Mouse (Mus musculus): ENCODE results near the gene Ccdc88c. TPM values are rescaled to one million over a fixed set of nuclear protein-coding genes. Genes with fewer than 3 reads are reported as not detected.

Gene Ccdc88c
- total RNA-seq, 1 experiment from 2014 or later: 74.6 TPM

DNA sequence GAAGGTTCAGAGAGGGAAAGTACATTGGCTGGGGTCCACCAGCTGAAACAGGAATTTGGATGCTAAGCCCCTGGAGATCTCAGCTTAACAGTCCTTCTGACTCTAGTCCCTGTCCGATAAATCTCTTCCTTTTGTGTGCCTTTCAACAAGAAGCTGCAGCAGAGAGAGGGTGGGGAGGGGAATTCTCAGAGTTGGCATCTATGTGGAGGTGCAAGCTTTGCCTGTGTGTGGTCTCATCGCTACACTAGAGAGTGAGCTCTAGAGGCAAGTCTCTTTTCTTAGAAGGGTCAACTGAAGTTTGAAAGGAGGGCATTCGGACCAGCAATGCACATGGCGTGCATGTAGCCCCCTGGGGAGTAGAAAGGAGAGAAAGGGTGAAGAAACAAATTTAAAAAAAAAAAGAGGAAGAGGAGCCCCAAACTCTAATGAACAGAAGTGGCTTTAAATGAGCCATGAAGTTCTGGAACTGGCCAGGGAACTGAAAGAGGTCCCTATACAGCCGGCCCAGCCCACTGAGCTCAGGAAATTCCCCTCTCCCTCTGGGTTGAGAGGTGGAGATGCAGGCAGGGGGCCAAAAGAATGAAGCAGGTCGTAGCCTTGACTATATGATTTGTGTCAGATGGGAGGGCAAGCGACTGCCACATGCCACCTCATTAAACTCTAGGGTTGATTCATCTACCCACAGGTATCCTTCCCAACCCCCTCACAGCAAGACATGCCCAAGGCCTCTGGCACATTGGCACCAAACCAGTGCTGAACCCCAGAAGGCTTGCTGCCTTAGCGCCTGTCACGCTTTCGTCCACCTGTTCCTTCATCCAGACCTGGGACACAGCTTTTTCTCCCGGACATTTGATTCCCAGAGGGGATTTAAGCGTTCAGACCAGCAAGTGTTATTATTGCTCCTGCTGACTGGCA lies 130.9 kb downstream of the Ccdc88c start:
- ATAC-seq (replicated peaks; ENCODE audit: low read depth, poor library complexity, severe bottlenecking): peak; percentile 15; the same call in 1 of the 2 replicates

DNA sequence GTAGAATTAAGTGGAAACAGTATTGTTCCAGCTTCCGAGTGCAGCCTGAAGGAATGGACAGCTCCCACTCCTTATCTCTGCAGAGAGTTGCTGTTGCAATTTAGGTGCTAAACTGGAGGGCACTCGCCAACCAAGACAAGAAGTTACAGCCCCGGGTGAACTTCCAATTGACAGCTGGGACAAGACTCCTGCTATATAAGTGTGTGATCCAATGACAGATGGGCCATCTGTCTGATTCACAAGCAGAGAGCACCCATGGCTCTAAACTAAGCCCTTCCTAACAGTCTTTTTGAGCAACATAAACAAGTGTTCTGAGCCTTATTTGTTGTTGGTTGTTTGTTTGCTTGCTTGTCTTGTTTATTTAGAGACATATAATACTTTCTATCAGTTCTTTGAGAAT lies 132.2 kb downstream of the Ccdc88c start:
- ATAC-seq (replicated peaks; ENCODE audit: low read depth, poor library complexity, severe bottlenecking): no peak

DNA sequence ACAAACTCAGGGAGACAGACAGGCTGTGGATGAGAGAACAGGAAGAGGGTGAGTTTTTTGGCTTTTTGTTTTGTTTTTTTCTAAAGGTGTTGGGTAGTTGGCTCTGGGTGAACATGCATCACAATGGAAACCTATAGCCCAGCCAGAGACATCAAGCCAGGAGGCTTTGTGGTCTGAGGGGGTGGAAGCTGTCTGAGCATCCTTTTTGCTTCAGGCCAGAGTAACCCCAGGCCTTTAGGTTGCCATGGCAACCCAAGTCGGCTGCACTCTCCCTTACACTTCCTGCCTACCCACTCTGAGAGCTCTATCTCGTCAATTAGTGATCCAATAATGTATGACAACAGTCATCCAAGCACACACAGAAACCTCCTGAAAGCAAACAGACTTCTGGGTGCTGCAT lies 133.4 kb downstream of the Ccdc88c start:
- no peak for ATAC-seq (replicated peaks; ENCODE audit: low read depth, poor library complexity, severe bottlenecking)

DNA sequence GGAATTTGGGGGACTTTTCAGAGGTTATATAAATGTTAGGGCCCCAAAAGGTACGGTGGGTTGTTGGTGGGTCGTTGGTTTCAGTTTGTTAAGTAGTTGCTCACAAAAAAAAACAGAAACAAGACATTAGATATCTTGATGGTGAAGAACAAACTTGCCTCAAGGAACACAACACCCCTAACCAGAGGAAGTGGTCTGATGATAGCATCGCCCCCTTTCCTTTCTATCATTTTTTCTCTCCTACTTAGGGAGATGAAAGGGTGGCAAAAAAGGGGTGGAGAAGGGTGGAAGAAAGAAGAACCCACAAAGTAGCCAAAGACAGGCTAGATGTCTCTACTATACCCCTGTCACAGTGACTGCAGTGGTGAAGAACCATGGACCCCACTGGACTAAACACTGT lies 138.3 kb downstream of the Ccdc88c start:
- no peak for ATAC-seq (replicated peaks; ENCODE audit: low read depth, poor library complexity, severe bottlenecking)

DNA sequence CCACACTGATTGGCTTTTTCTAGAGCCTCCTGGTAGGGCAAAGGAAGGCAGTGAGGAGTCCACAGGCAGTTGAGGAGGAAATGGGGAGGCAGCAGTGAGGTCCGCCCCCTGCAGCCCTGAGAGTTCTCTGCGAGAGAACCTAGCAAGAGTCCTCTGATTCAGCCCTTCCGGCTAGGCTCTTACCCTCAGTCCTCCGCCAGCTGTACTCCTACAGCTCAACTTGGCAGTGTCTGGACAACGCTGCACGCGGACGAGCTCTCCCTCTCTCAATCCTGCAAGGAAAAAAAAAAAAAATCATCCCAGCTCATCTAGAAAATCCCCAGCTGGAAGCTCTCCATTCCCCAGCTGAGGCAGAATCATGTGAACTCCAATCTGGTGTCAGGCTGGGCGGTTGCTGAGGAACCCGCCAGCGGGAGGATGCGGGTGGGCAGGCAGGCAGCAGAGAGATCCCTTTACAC lies 141.0 kb downstream of the Ccdc88c start:
- ATAC-seq (replicated peaks; ENCODE audit: low read depth, poor library complexity, severe bottlenecking): peak; percentile 57; the same call in 1 of the 2 replicates

DNA sequence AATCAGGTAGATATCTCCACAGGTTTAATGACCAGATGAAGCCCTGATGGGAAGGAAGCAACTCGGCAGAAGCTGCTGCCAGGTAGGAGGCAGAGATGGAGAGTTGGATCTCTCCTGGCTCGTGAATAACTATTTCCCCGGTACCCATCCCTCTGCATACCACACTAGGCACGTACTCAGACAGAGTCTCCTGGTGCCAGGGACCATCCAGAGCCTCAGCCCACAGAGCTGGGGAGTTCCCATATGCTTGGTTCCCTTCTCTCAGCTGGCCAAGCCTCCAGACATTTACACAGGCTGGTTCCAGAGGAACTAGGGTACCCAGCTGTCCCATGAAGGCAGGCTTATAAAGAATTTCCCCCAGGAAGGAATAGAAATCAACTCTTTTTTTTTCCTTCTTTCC lies 142.0 kb downstream of the Ccdc88c start:
- ATAC-seq (replicated peaks; ENCODE audit: low read depth, poor library complexity, severe bottlenecking): no peak

DNA sequence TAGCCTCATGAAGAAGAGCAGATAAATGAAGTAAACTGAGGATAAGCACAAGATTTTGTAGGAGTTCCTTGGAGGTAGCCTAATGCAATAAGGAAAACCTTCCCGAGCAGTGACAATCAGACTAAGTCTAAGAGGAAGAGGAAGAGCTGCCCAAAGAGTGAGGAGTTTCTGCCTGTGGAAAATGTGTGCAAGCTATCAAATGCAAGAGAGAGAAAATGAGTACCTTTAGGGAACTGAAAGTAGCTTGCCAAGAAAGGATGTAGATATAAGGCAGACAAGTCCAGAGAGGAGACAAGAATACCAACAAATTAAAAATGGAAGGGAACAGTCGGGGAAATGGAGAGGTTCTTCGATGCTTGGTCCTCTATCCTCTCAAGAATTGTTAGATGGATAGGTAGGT lies 143.3 kb downstream of the Ccdc88c start:
- peak; percentile 53 for ATAC-seq (replicated peaks; ENCODE audit: low read depth, poor library complexity, severe bottlenecking)

DNA sequence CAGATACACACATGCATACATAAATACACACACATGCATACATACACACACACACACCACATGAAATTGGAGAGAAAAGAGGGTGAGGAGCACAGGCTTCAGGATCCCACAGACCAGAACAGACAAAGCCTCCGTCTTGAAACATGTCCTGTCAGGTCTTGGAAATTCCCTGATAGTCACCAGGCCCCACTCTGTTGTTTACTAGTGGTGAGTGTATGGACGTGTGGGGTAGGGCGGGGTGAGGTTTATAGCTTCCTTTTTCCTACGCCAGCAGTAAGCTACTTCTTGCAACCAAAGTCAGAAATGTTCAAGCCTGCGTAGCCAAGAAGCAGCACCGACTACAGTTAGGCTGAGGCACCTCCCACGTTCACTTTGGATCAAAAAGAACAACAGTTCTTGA lies 145.7 kb downstream of the Ccdc88c start:
- ATAC-seq (replicated peaks; ENCODE audit: low read depth, poor library complexity, severe bottlenecking): peak; percentile 42

DNA sequence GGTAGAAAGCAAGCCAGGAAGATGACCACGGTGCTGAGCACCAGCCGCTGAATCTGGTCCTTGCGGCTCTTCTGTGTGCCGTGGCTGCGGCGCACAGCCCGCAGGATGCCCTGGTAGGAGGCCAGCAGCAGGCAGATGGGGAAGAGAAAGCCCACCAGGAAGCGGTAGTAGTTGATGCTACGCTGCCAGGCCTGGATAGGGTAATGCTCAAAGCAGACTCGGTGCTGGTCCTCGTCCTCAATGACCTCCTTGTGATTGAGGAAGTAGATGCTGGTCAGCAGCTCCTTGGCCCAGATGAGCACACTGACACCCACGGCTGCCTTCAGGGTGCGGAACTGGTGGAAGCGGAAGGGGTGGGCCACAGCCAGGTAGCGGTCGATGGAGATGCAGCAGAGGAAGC lies 150.3 kb downstream of the Ccdc88c start:
- ATAC-seq (replicated peaks; ENCODE audit: low read depth, poor library complexity, severe bottlenecking): peak; percentile 63

DNA sequence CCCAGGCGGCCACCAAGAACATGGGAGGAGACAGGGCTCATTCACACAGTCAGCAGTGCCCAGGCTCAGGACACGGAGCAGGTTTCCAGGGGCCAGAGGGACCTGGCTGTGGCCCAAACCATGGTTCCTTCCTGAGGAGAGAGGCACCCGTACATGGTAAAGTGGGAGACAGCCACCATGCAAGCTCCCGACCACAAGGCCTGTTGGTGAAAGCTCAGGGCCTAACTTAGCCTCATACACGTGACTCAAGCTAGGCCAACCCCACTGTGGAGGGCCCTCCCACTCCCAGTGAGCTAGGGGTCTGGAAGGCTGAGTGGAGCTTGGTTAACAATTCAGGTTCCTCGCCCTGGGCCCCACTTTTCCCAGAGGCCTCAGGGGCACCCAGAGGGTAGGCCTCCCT lies 150.9 kb downstream of the Ccdc88c start:
- peak; percentile 84 for ATAC-seq (replicated peaks; ENCODE audit: low read depth, poor library complexity, severe bottlenecking)

DNA sequence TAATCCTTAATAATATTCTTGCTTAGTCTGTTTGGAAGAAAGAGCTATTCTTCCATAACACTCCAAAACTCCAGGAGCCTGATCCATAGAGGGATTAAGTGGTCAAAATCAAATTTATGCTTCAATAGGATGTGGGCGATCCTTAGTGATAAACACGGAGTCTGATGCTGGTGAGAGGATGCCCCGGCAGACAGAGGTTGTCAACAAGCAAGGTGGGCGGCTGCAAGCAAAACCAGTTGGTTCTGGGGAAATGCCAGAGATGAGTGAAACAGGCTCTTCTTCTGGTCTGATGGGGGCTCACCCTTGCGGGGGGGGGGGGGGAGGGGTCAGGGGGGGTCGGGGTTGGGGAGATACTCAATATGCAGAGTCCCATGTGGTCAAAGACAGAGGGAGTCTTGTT lies 152.9 kb downstream of the Ccdc88c start:
- ATAC-seq (replicated peaks; ENCODE audit: low read depth, poor library complexity, severe bottlenecking): no peak

DNA sequence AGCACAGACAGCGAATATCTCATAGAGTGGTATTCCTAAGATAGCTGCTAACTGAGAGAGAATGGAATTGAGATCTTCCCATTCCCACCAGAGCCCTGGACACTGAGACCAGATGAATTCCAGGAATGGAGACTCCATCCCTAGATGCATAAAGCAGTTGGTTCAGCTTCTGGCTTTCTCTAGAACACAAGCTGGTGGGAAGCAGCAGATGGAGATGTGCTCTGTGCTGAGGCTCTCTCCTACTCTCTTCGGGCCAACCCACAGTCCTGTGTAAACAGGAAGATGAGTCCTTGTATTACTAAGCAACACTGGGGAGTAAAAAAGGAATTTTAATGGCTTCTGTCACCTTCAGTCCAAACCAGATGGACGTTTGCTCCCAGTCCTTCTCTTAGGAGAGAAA lies 153.3 kb downstream of the Ccdc88c start:
- no peak for ATAC-seq (replicated peaks; ENCODE audit: low read depth, poor library complexity, severe bottlenecking)

DNA sequence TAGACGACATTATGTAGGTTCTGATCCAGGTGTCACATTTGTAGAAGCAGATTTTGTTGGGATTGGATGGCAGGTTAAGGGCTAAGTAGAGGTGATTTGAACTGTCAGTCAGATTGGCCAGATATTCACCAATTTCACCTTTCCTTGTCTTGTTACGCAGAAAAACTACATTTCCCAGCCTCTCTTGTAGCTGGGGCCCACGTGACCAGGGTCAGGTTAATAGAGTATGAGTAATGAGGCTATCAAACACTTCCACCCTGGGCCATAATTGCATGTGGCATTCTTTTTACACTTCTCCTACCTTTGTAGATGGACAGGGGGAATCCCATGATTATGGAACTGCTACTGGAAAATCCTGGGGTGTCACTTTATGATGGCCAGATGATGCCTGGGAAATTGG lies 155.2 kb downstream of the Ccdc88c start:
- no peak for ATAC-seq (replicated peaks; ENCODE audit: low read depth, poor library complexity, severe bottlenecking)

DNA sequence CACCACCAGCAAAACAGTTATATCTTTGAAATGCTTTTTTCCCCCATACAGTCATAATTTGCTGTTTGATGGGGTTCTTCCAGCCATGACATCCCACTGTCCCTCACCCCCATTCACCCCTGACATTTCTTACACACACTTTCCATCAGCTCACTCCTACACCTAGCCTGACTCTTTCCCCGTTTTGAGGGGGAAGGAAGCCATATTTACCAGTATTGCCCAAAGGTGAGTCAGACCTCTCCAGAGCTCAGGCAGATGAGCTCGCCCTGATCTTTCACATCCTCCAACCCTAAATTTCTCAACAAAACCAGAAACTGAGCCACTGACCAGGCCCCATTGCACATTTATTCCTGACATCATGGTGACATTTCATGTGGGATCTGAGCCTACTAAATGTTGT lies 157.0 kb downstream of the Ccdc88c start:
- ATAC-seq (replicated peaks; ENCODE audit: low read depth, poor library complexity, severe bottlenecking): no peak

DNA sequence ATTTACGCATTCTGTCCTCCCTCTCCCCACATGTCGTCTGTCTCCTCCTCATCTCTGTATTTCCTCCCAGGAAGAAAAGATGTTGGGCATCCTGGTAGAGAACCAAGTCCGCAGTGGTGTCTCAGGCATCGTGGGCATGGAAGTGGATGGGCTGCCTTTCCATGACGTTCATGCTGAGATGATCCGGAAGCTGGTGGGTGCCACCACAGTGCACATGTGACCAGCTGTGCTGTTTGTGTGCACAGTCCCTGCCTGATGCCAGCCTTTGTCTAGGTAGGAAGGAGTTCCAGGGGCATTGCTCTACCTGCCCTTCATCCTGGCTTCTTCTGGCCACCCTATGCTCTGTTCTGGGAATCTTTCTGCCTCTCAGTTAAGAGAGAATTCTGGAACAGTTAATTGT lies 157.6 kb downstream of the Ccdc88c start:
- ATAC-seq (replicated peaks; ENCODE audit: low read depth, poor library complexity, severe bottlenecking): no peak

DNA sequence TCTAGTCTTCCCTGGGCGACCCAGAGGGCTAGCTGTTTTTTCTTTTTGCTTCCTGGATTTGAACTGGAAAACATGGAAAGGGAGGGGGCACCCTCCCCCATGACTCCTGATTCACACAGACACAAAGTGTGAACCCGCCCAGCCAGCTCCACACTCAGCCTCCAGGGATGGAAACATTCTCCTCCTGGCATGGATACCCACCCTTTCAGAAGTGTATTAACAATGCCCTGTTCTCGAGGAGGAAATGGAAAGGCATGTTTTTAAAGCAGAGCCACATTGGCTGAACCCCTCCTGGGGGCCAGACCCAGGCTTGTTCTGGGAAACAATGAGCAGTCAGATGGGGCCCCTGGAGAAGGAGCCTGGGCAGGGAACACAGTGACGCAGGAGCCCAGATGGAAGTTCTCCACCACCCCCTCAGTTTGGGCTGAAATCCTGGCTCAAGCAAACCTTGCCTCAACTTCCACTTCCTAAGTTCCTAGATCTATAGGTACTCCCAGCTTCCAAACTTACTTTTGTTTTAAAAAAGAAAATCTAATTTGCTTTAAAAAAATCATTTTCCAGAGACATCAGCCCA lies 160.7 kb downstream of the Ccdc88c start:
- no peak for ATAC-seq (replicated peaks; ENCODE audit: low read depth, poor library complexity, severe bottlenecking)

DNA sequence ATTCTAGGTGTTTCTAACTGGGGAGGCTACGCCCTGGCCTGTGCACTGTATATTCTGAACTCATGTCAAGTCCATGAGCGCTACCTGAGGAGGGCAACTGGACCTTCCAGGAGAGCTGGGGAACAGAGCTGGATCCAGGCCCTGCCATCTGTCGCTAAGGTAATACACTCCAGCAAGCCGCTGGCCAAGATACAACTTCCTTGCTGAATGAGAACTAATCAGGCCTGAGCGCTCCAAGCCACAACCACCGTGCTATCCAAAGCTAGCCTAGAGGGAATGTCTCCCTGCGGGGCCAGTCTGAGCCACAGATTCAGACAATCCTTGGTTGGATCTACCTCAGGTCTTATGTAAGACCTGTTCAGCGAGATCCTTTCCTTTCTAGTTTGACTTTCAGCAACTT lies 161.8 kb downstream of the Ccdc88c start:
- no peak for ATAC-seq (replicated peaks; ENCODE audit: low read depth, poor library complexity, severe bottlenecking)

DNA sequence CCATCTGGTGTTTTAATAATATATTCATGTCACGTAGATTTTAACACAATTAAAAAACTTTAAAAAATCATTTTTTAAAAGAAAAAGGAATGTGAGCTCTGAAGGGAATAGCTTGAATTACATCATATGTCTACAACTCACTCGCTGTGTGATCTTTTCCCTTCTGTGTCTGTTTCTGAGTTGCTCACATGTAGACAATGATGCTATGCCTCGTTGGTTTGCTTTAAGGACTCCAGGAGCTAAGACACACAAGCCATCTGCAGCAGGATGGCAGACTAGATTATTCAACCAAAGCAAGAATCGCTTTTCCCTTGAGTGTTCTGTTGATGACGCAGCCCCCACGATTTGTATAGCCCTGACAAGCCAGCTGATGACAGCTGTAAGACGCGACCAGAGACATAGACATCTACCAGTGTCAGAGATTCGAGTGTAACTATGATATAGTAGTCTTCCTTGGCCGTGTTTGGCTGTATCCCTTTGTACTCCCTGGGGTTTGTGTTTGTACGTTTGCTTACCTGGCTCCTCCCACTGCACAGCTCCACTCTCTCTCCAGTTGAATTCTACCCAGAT lies 163.3 kb downstream of the Ccdc88c start:
- no peak for ATAC-seq (replicated peaks; ENCODE audit: low read depth, poor library complexity, severe bottlenecking)

DNA sequence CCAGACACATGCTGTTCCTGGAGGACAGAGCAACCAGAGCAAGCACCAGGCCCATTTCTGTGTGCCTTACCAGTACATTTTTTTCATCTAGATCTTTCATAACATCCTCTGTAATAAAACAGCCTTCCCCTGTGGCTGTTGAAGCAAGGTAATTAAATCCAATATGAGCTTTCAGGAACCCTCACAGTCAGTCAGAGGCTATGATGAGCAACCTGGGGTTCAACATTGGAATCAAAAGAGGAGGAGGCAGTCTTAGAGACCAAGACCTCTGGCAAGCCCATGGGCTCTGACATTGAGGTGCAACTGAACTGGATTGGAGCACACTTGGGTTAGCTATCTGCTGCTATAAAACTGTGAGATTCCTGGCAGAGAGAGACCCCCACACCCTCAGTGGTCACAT lies 163.8 kb downstream of the Ccdc88c start:
- ATAC-seq (replicated peaks; ENCODE audit: low read depth, poor library complexity, severe bottlenecking): no peak

DNA sequence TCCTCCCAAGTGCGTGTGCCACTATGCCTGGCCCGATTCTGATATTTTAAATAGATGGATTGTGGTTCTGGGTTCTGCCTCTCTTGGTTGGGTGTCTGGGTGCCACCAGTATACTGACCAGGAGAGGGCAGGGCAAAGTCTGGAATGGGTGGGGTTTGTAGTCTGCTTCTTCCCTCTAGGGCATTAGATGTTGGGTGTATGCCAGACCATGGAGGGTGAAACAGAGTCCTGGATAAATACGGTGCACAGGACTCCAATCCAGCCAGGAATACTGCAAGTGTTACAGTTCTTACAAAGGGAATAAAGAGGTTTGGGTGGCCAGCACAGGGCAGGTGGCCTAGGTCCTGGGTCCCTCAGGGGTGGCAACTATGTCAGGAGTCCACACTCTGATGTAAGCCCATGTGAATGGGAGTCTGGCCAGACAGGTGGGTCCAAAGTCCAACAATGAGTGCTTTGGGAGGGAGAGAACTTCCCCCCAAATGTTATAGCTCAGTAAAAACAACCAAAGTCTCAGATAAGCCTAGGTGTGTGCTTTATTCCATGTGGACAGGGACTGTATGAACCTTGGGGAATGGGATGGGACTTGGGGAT lies 165.9 kb downstream of the Ccdc88c start:
- ATAC-seq (replicated peaks; ENCODE audit: low read depth, poor library complexity, severe bottlenecking): no peak

DNA sequence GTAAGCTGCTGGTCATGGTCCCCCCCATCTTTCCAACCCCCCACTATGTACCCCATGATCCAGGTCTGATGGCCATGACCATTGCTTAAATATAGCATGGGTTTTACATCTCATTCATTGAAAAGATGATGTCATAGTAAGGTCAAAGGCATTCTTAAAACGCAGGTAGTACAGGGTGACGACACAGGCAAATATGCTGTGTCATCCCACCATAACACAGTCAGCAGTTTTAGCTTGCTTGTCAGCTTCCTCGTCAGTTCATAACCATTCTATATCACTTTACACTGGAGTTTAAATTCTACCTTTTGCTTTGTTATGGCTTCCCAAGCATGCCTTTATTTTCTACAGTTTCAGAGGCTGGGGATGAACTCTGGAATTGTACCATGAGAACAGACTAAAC lies 166.6 kb downstream of the Ccdc88c start:
- 0 out of 2 replicates have a peak, but pooled peaks have one; percentile 47 for ATAC-seq (replicated peaks; ENCODE audit: low read depth, poor library complexity, severe bottlenecking)
